Mouse (Mus musculus): Measurements from ENCODE around the gene Ift52.
A peak's percentile ranks its signal among the peaks of the same experiment; 100 is the strongest.
"Not testable (repeated sequence)": the region's sequence is repeated elsewhere in the genome, so short reads cannot be mapped to it uniquely, and the experiment has no call there.

Gene Ift52

GRCm38 (mm10) chr2:163031757-163032156 lies 14.6 kb downstream of the Ift52 start:
- DNase-seq (ENCODE audit: low spot score), result no peak

GRCm38 (mm10) chr2:163032622-163033021 lies 15.5 kb downstream of the Ift52 start:
- DNase-seq (ENCODE audit: low spot score), result no peak

GRCm38 (mm10) chr2:163039940-163040339 lies 22.8 kb downstream of the Ift52 start:
- DNase-seq (ENCODE audit: low spot score), result no peak

GRCm38 (mm10) chr2:163048125-163048524 lies 31.0 kb downstream of the Ift52 start:
- DNase-seq (ENCODE audit: low spot score), result peak; percentile 33

GRCm38 (mm10) chr2:163049116-163049515 lies 32.0 kb downstream of the Ift52 start:
- no peak for DNase-seq (ENCODE audit: low spot score)

- no peak for DNase-seq (ENCODE audit: low spot score)
These were observed 34.5 kb downstream of the Ift52 start for GRCm38 (mm10) chr2:163051691-163052090.

- no peak for DNase-seq (ENCODE audit: low spot score)
These were observed 34.9 kb downstream of the Ift52 start for GRCm38 (mm10) chr2:163052101-163052500.

- no peak for DNase-seq (ENCODE audit: low spot score)
These were observed 35.7 kb downstream of the Ift52 start for GRCm38 (mm10) chr2:163052826-163053225.

- peak; percentile 47 for DNase-seq (ENCODE audit: low spot score)
These were observed 37.2 kb downstream of the Ift52 start, which contains the start of gene Mybl2 for GRCm38 (mm10) chr2:163054335-163054840. Gene Mybl2 (plus strand): TSS chr2:163054687.

- no peak for DNase-seq (ENCODE audit: low spot score)
These were observed 37.8 kb downstream of the Ift52 start for GRCm38 (mm10) chr2:163054891-163055494.

GRCm38 (mm10) chr2:163055715-163056114 lies 38.6 kb downstream of the Ift52 start:
- no peak for DNase-seq (ENCODE audit: low spot score)

- no peak for DNase-seq (ENCODE audit: low spot score)
These were observed 39.4 kb downstream of the Ift52 start for GRCm38 (mm10) chr2:163056584-163056983.

GRCm38 (mm10) chr2:163058981-163059380 lies 41.8 kb downstream of the Ift52 start:
- DNase-seq (ENCODE audit: low spot score), result not testable (repeated sequence)

- no peak for DNase-seq (ENCODE audit: low spot score)
These were observed 43.5 kb downstream of the Ift52 start for GRCm38 (mm10) chr2:163060630-163061029.

- DNase-seq (ENCODE audit: low spot score), result no peak
These were observed 44.3 kb downstream of the Ift52 start for GRCm38 (mm10) chr2:163061203-163062118.

- no peak for DNase-seq (ENCODE audit: low spot score)
These were observed 45.0 kb downstream of the Ift52 start for GRCm38 (mm10) chr2:163062119-163062508.

GRCm38 (mm10) chr2:163066326-163066725 lies 49.2 kb downstream of the Ift52 start:
- DNase-seq (ENCODE audit: low spot score), result no peak

- DNase-seq (ENCODE audit: low spot score), result no peak
These were observed 50.1 kb downstream of the Ift52 start for GRCm38 (mm10) chr2:163067233-163067632.

GRCm38 (mm10) chr2:163070213-163070612 lies 53.1 kb downstream of the Ift52 start:
- no peak for DNase-seq (ENCODE audit: low spot score)

- DNase-seq (ENCODE audit: low spot score), result no peak
These were observed 54.4 kb downstream of the Ift52 start for GRCm38 (mm10) chr2:163071590-163071989.

GRCm38 (mm10) chr2:163073023-163073757 lies 56.0 kb downstream of the Ift52 start:
- DNase-seq (ENCODE audit: low spot score), result no peak

GRCm38 (mm10) chr2:163074006-163074405 lies 56.9 kb downstream of the Ift52 start:
- no peak for DNase-seq (ENCODE audit: low spot score)
